Mouse (Mus musculus) subcutaneous adipose tissue, adult 2 months (tissue): ENCODE measurements around the gene Smim15. TPM values are rescaled to one million over a fixed set of nuclear protein-coding genes. Genes with fewer than 3 reads are reported as not detected.

ENCODE experiments used
- polyA plus RNA-seq: library from polyadenylated mRNA; depleted of rRNA; stranded (reverse); fragments of >200 nt; gene quantifications from 2 replicates; pipeline ENCODE4 v1.2.3, GENCODE M21; 2012; ENCODE audit warnings: low replicate concordance; rRNA removed

Smim15 gene
- 12.7 and 14.5 TPM in 2 replicates for polyA plus RNA-seq

GRCm38 (mm10) chr13:108044222-108044941 lies at the start of gene Smim15:
Gene Smim15 (plus strand): TSS chr13:108044446.

Other genes starting within 250 kb of the Smim15 start
- 7.4 and 7.7 TPM in 2 replicates for gene Ndufaf2, start 114.2 kb downstream of the Smim15 start, polyA plus RNA-seq
- gene Ercc8, start 114.3 kb downstream of the Smim15 start, polyA plus RNA-seq, result 4.7 and 9.8 TPM in 2 replicates
- 0.16 and 1.5 TPM in 2 replicates for gene Elovl7, start 170.0 kb downstream of the Smim15 start, polyA plus RNA-seq